Mouse (Mus musculus) lung, embryonic 14.5 days (tissue): ENCODE data around the gene Gm12394. TPM values are rescaled to one million over a fixed set of nuclear protein-coding genes. Genes with fewer than 3 reads are reported as not detected.
"Not testable (repeated sequence)": the region's sequence is repeated elsewhere in the genome, so short reads cannot be mapped to it uniquely, and the experiment has no call there.

Experiments
- ATAC-seq: fragments of 200-750 bp; cut with Nextera tagmentation; 2 replicates; pipeline ENCODE4 v1.8.0; 2017; ENCODE audit warnings: mild to moderate bottlenecking, moderate TSS enrichment, moderate library complexity; ENCODE audit not compliant: insufficient read depth
- DNase-seq: peaks from one replicate; pipeline ENCODE4 v3.0.0-alpha.2; 2015
- H3K27ac ChIP-seq: fragments of 300-500 bp; sonication (generic); 2 replicates; pipeline ENCODE4 v1.5.1; 2014; ENCODE audit warnings: low read depth, mild to moderate bottlenecking, moderate library complexity
- H3K27me3 ChIP-seq: fragments of 300-500 bp; sonication (generic); 2 replicates; pipeline ENCODE4 v1.6.1; 2014; ENCODE audit warnings: low read length, control low read depth; ENCODE audit not compliant: insufficient read depth
- H3K36me3 ChIP-seq: fragments of 300-500 bp; sonication (generic); 2 replicates; pipeline ENCODE4 v1.6.1; 2014; ENCODE audit warnings: control low read depth; ENCODE audit not compliant: insufficient read depth
- H3K4me1 ChIP-seq: fragments of 300-500 bp; sonication (generic); 2 replicates; pipeline ENCODE4 v1.6.1; 2014; ENCODE audit warnings: antibody characterized with exemption, control low read depth; ENCODE audit not compliant: insufficient read depth
- H3K4me2 ChIP-seq: fragments of 300-500 bp; sonication (generic); 2 replicates; pipeline ENCODE4 v1.6.1; 2014; ENCODE audit warnings: mild to moderate bottlenecking
- H3K4me3 ChIP-seq: fragments of 300-500 bp; sonication (generic); 2 replicates; pipeline ENCODE4 v1.5.1; 2014; ENCODE audit warnings: low read depth, low read length
- H3K9ac ChIP-seq: fragments of 300-500 bp; sonication (generic); 2 replicates; pipeline ENCODE4 v1.6.1; 2014
- H3K9me3 ChIP-seq: fragments of 300-500 bp; sonication (generic); 2 replicates; pipeline ENCODE4 v1.6.1; 2016; ENCODE audit warnings: low read depth, low read length, control low read depth
- CTCF ChIP-seq: IDR thresholded peaks from 2 replicates; pipeline ENCODE4 v1.5.1; 2016; ENCODE audit warnings: antibody characterized with exemption, low read depth
- WGBS: fragments of 180-500 bp; shearing (Covaris S2); extraction: QIAGEN DNeasy Blood & Tissue Kit; methylation state at CpG from one replicate; pipeline ENCODE4 v1.1.7; 2014; 5-methylcytosine and 5-hydroxymethylcytosine counted together
- polyA plus RNA-seq: library from polyadenylated mRNA; unstranded; fragments of >200 nt; fragmentation: Nextera tagmentation; extraction: Ambion mirVana; gene quantifications from 2 replicates; pipeline ENCODE4 v1.2.1, GENCODE M21; 2014

Gene Gm12394
- polyA plus RNA-seq, 1 experiment from 2014 or later, result 0.38 TPM

GRCm38 (mm10) chr4:42876586-42877291 lies 20.2 kb upstream of the Gm12394 start:
- WGBS, result 30% methylated on average over 5 of the region's 5 CpGs
- peak; percentile 79 for ATAC-seq
- H3K9ac ChIP-seq, result no peak overlapping the region

DNA sequence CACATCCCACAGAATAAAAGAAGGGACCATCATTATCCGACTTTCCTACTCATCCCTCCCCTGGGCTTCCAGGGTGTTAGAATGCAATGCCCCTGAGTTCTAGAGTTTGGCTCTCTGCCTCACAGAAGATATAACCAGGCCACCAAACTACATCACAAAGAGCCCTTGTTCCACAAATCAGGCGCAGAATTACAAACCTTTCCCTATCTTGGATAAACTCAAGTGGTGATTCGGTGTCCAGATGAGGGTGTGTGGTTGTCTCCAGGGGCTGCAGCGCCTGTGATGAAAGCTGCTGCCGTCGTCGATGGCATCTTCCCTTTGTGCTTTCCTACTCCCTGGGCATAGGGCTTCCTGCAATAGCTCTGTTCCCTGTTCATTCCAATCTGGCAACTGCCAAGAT lies 17.6 kb upstream of the Gm12394 start, which contains the start of gene Fam205c:
Fam205c (minus strand) TSS at position 101 of the 400 bp plus-strand sequence.
- 78% methylated on average over 7 of the region's 7 CpGs for WGBS
- no peak for TF ChIP-seq CTCF
- H3K9ac ChIP-seq, result no peak within 1 kb of the TSS
- no peak for DNase-seq
- no peaks in the 10 kb centered on the region for H3K4me1 ChIP-seq
- no peak within 1 kb of the TSS for H3K27ac ChIP-seq
- H3K36me3 ChIP-seq, result no peaks in the 10 kb centered on the region
- H3K9me3 ChIP-seq, result no peaks in the 10 kb centered on the region
- H3K4me3 ChIP-seq, result no peak within 1 kb of the TSS
- no peaks in the 10 kb centered on the region for H3K27me3 ChIP-seq
- no peak within 1 kb of the TSS for H3K4me2 ChIP-seq
- no peak for ATAC-seq

More at GRCm38 (mm10) chr4:42876586-42877291, 20.2 kb upstream of the Gm12394 start:
- Histone ChIP-seq H3K9me3 (no peaks in the 10 kb centered on the region), H3K36me3 (no peaks in the 10 kb centered on the region), H3K4me2 (no peak overlapping the region), H3K27me3 (no peaks in the 10 kb centered on the region), H3K4me1 (no peaks in the 10 kb centered on the region), H3K4me3 (no peak overlapping the region), H3K27ac (no peak overlapping the region)
- peak; percentile 89 for DNase-seq
- TF ChIP-seq CTCF, result peak; percentile 73

- no peak for DNase-seq
- ATAC-seq, result no peak
- Histone ChIP-seq H3K4me3 (no peak overlapping the region), H3K4me2 (no peak overlapping the region), H3K36me3 (no peaks in the 10 kb centered on the region), H3K27me3 (no peaks in the 10 kb centered on the region), H3K9me3 (no peaks in the 10 kb centered on the region), H3K4me1 (no peaks in the 10 kb centered on the region), H3K27ac (no peak overlapping the region), H3K9ac (no peak overlapping the region)
- no peak for TF ChIP-seq CTCF
- WGBS, result 59% methylated on average over 16 of the region's 16 CpGs
Measured at GRCm38 (mm10) chr4:42872746-42873435, 16.3 kb upstream of the Gm12394 start.

DNA sequence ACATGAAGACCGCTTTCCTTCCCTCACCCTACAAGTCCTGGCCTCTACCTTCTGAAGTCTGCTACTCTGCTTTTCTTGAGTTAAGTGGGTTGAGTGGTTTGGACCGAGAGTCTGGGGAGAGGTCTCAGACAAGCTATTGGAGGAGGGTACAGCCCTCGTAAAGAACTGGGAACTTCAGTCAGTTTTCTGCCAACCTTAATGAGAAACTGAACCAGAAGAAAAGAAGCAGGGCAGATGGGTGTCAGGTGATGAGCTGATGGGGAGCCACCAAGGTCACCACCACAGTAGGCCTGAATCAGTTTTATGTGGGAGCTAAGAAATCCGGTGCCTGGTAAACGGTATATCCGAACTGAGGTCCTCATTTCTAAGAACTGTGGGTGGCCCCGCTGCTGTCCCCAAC lies 15.6 kb upstream of the Gm12394 start:
- WGBS, result 89% methylated on average over 7 of the region's 7 CpGs
- ATAC-seq, result no peak

DNA sequence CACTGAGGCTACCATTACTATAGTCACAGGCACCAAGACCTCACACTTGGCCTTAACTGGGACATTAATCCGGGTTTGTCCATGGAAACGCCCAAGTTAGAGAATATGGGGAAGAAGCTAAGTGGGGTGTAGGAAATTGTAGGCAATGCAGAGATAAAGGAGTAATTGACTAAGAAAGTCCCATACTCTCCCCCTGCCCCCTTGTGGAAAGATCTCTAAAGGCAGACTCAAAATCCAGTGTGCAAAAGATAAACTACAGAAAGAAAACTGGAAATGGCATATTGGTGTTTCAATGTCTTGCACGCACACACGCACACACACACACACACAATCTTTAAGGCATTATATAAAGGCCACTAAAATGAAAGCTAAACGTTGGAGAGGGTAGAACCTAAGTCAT lies 14.2 kb upstream of the Gm12394 start:
- DNase-seq (no peak), ATAC-seq (no peak)
- peak; percentile 42 for TF ChIP-seq CTCF
- WGBS, result 74% methylated on average over 5 of the region's 5 CpGs
- Histone ChIP-seq H3K36me3 (no peaks in the 10 kb centered on the region), H3K27ac (no peak overlapping the region), H3K4me1 (no peaks in the 10 kb centered on the region), H3K27me3 (no peaks in the 10 kb centered on the region), H3K9ac (no peak overlapping the region), H3K4me2 (no peak overlapping the region), H3K9me3 (no peaks in the 10 kb centered on the region), H3K4me3 (no peak overlapping the region)

More for the DNA sequence above, 15.6 kb upstream of the Gm12394 start:
- no peak overlapping the region for H3K4me2 ChIP-seq
- H3K27me3 ChIP-seq, result no peaks in the 10 kb centered on the region
- no peaks in the 10 kb centered on the region for H3K36me3 ChIP-seq
- no peak for DNase-seq
- no peak overlapping the region for H3K27ac ChIP-seq
- no peaks in the 10 kb centered on the region for H3K4me1 ChIP-seq
- no peak overlapping the region for H3K4me3 ChIP-seq
- H3K9ac ChIP-seq, result no peak overlapping the region
- TF ChIP-seq CTCF, result no peak
- no peaks in the 10 kb centered on the region for H3K9me3 ChIP-seq

DNA sequence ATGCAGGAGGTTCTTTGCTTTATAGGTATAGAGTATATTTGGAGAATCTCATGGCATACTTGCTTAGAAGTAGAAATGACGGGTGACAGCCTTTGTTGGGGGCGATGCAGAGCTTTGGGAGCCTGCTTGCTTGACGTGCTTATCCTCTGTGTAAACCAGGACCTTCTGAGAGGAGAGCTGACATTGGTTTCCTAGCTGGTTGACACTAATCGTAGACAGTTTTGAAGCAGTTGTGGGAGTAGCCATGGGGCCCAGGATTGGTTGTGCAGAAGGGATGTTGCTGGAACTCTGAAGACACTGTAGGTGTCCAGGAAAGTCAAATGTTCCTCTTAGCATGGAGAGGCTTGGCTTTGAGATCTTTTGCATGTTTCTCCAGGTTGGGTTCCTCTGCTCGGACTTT lies 11.6 kb upstream of the Gm12394 start:
- 81% methylated on average over 5 of the region's 5 CpGs for WGBS
- Histone ChIP-seq H3K9me3 (no peaks in the 10 kb centered on the region), H3K9ac (no peak overlapping the region), H3K27me3 (no peaks in the 10 kb centered on the region), H3K27ac (no peak overlapping the region), H3K36me3 (no peaks in the 10 kb centered on the region), H3K4me2 (no peak overlapping the region), H3K4me3 (no peak overlapping the region), H3K4me1 (no peaks in the 10 kb centered on the region)
- no peak for TF ChIP-seq CTCF
- ATAC-seq (no peak), DNase-seq (no peak)

DNA sequence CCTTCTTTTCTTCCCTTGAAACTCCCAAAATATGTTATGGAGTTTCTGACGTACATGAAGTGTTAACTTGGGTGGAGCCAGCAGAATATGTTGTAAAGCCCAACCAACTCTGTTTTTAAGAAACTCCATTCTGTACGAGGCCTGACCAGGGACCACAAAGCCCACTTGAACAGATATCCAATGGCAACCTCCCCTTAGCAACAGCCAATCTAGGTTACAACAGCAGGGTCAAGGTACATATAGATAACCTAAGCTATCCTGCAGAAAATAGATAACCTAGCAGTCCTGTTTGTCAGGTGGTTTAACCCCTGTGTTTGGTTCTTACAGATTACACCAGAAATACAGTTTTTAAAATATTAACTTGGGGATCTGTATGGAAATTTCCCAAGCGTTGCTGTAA lies 10.8 kb upstream of the Gm12394 start:
- H3K9ac ChIP-seq, result no peak overlapping the region
- ATAC-seq, result no peak
- no peak overlapping the region for H3K4me2 ChIP-seq
- no peaks in the 10 kb centered on the region for H3K27me3 ChIP-seq
- no peak overlapping the region for H3K4me3 ChIP-seq
- H3K27ac ChIP-seq, result no peak overlapping the region
- 43% methylated on average over 3 of the region's 3 CpGs for WGBS
- no peaks in the 10 kb centered on the region for H3K9me3 ChIP-seq
- no peaks in the 10 kb centered on the region for H3K36me3 ChIP-seq
- no peak for DNase-seq
- no peaks in the 10 kb centered on the region for H3K4me1 ChIP-seq
- no peak for TF ChIP-seq CTCF

DNA sequence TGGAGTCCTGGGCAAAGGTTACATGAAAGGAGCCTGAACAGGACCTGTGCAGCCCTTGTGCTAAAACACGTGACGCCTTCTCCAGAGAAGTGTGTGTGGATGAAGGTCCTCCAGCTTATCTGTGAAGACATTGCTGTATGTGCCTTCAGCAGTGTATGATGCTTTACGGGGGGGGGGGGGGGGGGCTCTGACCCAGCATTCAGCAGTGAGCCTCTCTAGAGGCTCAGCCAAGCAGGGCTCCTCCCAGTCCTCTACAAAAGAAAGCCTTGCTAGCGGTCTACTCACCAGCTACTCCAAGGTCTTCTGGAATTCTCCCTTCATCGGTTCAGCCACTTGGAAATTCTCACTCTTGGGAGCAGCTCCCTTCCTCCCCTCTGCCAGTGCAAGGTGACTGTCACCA lies 6.9 kb upstream of the Gm12394 start:
- not testable (repeated sequence) for H3K9ac ChIP-seq, H3K27me3 ChIP-seq, H3K9me3 ChIP-seq, H3K4me2 ChIP-seq, ATAC-seq, H3K36me3 ChIP-seq, H3K4me3 ChIP-seq, H3K4me1 ChIP-seq, DNase-seq, H3K27ac ChIP-seq
- 82% methylated on average over 5 of the region's 5 CpGs for WGBS

GRCm38 (mm10) chr4:42860483-42860882 lies 3.9 kb upstream of the Gm12394 start:
- H3K4me3 ChIP-seq, H3K9ac ChIP-seq, ATAC-seq, H3K27ac ChIP-seq, H3K4me1 ChIP-seq, H3K9me3 ChIP-seq, H3K36me3 ChIP-seq, H3K4me2 ChIP-seq, H3K27me3 ChIP-seq, DNase-seq: not testable (repeated sequence)
- WGBS, result 63% methylated on average over 9 of the region's 9 CpGs

DNA sequence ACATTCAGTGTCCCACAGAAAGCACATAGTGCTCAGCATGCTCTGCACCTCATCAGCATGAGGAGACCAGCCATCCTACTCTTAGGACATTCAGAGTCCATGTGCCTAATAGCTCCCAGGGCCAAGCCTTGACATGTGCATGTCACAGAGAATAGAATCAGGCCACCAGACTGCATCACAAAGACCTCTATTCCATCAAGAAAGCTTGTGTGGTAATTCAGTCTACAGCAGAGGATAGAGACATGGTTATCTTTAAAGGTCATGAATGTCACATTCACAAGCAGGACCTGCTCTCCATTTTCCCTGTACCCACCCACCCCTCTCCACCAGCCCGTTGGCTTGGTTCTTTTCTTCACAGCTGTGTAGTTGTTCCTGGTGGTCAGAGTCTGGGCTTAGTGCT lies 2.8 kb downstream of the Gm12394 start, which contains the start of gene Fam205a1:
Fam205a1 (minus strand) TSS at position 101 of the 400 bp plus-strand sequence.
- not testable (repeated sequence) for H3K9ac ChIP-seq, H3K27me3 ChIP-seq, ATAC-seq, H3K36me3 ChIP-seq, H3K27ac ChIP-seq, H3K9me3 ChIP-seq, H3K4me2 ChIP-seq, H3K4me3 ChIP-seq, H3K4me1 ChIP-seq, DNase-seq
- WGBS, result 60% methylated on average over 1 of the region's 1 CpGs
